Mouse (Mus musculus): ENCODE measurements around the gene Rcbtb2. TPM values are rescaled to one million over a fixed set of nuclear protein-coding genes. Genes with fewer than 3 reads are reported as not detected.

Gene Rcbtb2
- polyA plus RNA-seq, 1 experiment from 2014 or later, result 71.4 TPM

DNA sequence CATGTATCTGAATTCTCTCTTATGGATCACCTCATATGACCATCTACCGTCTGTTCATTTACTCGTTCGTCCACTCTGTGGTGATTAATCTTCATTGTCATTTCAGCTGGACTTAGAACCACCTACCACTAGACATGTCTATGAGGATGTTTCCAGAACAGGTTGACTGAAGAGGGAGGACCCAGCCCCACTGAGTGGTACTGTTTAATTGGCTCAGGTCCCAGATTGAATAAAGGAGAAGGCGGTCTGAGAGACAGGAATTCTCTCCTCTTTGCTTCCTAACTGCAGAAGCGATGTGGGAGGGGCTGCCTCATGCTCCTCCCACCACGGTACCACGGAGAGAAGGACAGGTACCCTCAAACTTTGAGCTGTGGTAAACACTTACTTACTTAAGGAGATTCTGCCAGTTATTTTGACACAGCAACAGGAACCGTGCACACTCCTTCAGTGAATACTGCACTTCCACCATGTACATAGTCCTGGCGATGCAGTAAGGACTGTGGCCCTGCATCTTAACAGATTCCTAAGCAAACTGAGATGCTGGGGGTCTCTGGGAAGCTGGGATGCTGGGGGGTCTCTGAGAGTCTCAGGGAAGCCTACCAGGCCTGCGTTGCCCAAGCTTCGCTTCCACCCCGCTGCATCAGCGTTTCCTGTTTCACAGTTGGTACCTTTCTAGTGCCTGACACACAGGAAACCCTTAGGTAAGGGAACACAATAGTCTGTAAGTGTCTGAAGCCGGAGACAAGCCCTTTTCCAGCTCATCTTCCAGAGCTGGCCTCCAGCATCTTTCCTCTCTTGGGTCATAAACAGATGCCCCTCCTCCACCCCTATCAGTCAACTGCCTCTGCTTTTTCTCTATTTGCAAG, 4.1 kb upstream of the Rcbtb2 start:
- no peaks in the 10 kb centered on the region for H3K9me3 ChIP-seq (replicated peaks; ENCODE audit: control insufficient read depth, low read length)
- peaks cover 8% of the 10 kb centered on the region for H3K4me1 ChIP-seq (ENCODE audit: control insufficient read depth, insufficient read depth, low read length)
- H3K4me2 ChIP-seq, result no peak overlapping the region
- no peak overlapping the region for H3K9ac ChIP-seq (ENCODE audit: low read depth, low read length)
- H3K36me3 ChIP-seq (ENCODE audit: control insufficient read depth, insufficient read depth, low read length), result no peaks in the 10 kb centered on the region
- no peak overlapping the region for H3K4me3 ChIP-seq (ENCODE audit: low read depth, low read length)
- no peaks in the 10 kb centered on the region for H3K27me3 ChIP-seq (ENCODE audit: control insufficient read depth, insufficient read depth, low read length)
- 67% methylated on average over 14 of the region's 14 CpGs for WGBS (ENCODE audit: insufficient replicate concordance)
- ATAC-seq (replicated peaks; ENCODE audit: insufficient number of reproducible peaks, low FRiP score, low TSS enrichment), result no peak
- no peak overlapping the region for H3K27ac ChIP-seq (ENCODE audit: low read depth, low read length)

DNA sequence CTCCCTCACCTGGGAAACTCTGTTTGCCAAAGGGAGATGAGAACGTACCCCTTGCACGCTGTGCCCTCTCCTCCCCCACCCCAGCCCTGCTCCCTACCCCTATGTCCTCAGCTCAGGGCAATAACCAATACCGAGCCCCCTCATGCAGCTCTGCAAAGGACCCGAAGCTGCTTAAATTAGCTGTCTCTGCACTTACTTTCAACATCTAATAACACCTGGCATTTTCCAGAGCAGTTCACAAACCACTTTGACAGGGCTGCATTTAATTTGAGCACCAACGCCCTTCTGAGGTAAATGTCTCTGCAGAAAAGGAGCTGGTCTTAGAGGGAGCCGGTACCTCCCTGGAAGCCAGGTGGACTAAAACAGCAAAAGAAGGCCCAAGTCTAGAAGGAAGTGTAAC, 3.4 kb upstream of the Rcbtb2 start:
- ATAC-seq (replicated peaks; ENCODE audit: insufficient number of reproducible peaks, low FRiP score, low TSS enrichment), result no peak
- H3K27me3 ChIP-seq (ENCODE audit: control insufficient read depth, insufficient read depth, low read length), result no peaks in the 10 kb centered on the region
- H3K4me1 ChIP-seq (ENCODE audit: control insufficient read depth, insufficient read depth, low read length), result peaks cover 8% of the 10 kb centered on the region
- H3K9ac ChIP-seq (ENCODE audit: low read depth, low read length), result no peak overlapping the region
- H3K27ac ChIP-seq (ENCODE audit: low read depth, low read length), result no peak overlapping the region
- no peak overlapping the region for H3K4me3 ChIP-seq (ENCODE audit: low read depth, low read length)
- no peaks in the 10 kb centered on the region for H3K9me3 ChIP-seq (replicated peaks; ENCODE audit: control insufficient read depth, low read length)
- no peak overlapping the region for H3K4me2 ChIP-seq
- H3K36me3 ChIP-seq (ENCODE audit: control insufficient read depth, insufficient read depth, low read length), result no peaks in the 10 kb centered on the region
- WGBS (ENCODE audit: insufficient replicate concordance), result 44% methylated on average over 6 of the region's 6 CpGs

DNA sequence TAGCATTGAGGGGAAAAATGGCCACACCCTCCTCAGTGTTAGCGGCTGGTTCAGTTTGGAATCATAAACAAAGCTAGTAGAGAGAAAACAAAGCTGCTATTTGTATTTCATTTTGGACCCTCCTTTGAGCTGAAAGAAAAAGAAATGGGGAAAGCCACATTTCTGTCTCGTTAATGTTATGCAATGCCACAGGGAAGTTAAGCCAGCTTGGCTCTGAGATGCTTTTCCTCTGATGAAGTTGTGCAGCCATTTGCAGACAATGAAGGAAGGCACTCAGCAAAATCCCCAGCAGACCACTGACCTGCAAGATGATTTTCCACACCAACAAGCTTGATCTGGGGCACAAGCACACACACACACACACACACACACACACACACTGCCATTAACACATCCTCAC, 2.9 kb upstream of the Rcbtb2 start:
- Histone ChIP-seq H3K27me3 (ENCODE audit: control insufficient read depth, insufficient read depth, low read length) (no peaks in the 10 kb centered on the region), H3K4me1 (ENCODE audit: control insufficient read depth, insufficient read depth, low read length) (peaks cover 8% of the 10 kb centered on the region), H3K27ac (ENCODE audit: low read depth, low read length) (no peak overlapping the region), H3K4me2 (no peak overlapping the region), H3K9me3 (replicated peaks; ENCODE audit: control insufficient read depth, low read length) (no peaks in the 10 kb centered on the region), H3K9ac (ENCODE audit: low read depth, low read length) (no peak overlapping the region), H3K36me3 (ENCODE audit: control insufficient read depth, insufficient read depth, low read length) (no peaks in the 10 kb centered on the region), H3K4me3 (ENCODE audit: low read depth, low read length) (no peak overlapping the region)
- 69% methylated on average over 2 of the region's 2 CpGs for WGBS (ENCODE audit: insufficient replicate concordance)
- no peak for ATAC-seq (replicated peaks; ENCODE audit: insufficient number of reproducible peaks, low FRiP score, low TSS enrichment)

DNA sequence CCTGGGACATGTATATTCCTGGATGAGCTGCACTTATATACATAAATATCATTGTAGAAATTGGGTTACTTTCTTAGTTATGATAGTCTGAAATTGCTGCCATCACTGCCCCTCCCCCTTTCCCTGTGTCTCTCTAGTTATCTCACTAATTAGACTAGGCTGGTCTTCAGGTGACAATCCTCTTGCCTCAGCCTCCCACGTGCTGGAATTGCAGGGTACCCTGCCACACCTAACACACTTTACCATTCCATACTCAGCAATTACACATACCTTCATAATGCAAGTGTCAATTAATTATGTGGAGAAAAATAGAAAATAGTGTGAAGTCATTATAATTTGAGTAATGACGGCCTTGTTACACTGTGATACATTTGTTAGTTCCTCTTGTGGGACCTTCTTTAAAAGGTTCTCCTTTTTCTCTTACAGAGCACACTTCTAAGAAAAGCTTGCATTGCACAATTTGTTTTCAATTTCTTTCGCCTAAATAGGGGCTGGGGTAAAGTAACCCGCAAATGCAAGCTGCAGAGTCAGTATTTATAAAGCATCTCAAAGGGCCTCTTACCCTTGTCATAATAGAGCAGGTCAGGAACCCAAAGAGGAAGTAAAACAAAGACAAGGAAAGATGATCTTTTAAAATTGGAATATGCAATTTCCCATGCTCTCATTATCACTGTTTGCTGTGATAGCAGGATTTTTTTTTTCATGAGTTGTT, 470 bp upstream of the Rcbtb2 start:
- 64% methylated on average over 4 of the region's 4 CpGs for WGBS (ENCODE audit: insufficient replicate concordance)
- no peaks in the 10 kb centered on the region for H3K9me3 ChIP-seq (replicated peaks; ENCODE audit: control insufficient read depth, low read length)
- H3K27ac ChIP-seq (ENCODE audit: low read depth, low read length), result no peak overlapping the region
- no peak for ATAC-seq (replicated peaks; ENCODE audit: insufficient number of reproducible peaks, low FRiP score, low TSS enrichment)
- no peaks in the 10 kb centered on the region for H3K27me3 ChIP-seq (ENCODE audit: control insufficient read depth, insufficient read depth, low read length)
- H3K4me3 ChIP-seq (ENCODE audit: low read depth, low read length), result no peak overlapping the region
- no peaks in the 10 kb centered on the region for H3K36me3 ChIP-seq (ENCODE audit: control insufficient read depth, insufficient read depth, low read length)
- H3K4me1 ChIP-seq (ENCODE audit: control insufficient read depth, insufficient read depth, low read length), result peaks cover 8% of the 10 kb centered on the region
- no peak overlapping the region for H3K4me2 ChIP-seq
- no peak overlapping the region for H3K9ac ChIP-seq (ENCODE audit: low read depth, low read length)

DNA sequence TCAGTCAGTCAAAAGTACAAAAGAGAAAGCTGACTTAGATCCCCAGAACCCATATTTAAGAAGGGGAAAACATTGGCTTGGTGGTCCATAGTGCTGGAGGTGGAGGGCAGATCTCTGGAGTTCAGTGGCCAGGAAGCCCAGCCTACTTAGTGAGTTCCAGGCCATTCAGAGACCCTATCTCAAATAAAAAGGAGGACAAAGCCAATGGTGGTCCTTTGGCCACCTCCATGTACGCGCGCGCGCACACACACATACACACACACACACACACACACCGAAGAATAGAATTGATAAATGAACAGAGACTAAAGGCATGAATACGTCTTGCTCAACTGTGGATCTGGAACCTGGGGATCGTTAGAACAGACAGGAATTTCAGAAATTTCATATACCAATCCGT, 544 bp downstream of the Rcbtb2 start:
- Histone ChIP-seq H3K9me3 (replicated peaks; ENCODE audit: control insufficient read depth, low read length) (no peaks in the 10 kb centered on the region), H3K4me2 (no peak overlapping the region), H3K27me3 (ENCODE audit: control insufficient read depth, insufficient read depth, low read length) (no peaks in the 10 kb centered on the region), H3K27ac (ENCODE audit: low read depth, low read length) (no peak overlapping the region), H3K4me3 (ENCODE audit: low read depth, low read length) (no peak overlapping the region), H3K9ac (ENCODE audit: low read depth, low read length) (no peak overlapping the region), H3K4me1 (ENCODE audit: control insufficient read depth, insufficient read depth, low read length) (peaks cover 8% of the 10 kb centered on the region), H3K36me3 (ENCODE audit: control insufficient read depth, insufficient read depth, low read length) (no peaks in the 10 kb centered on the region)
- no peak for ATAC-seq (replicated peaks; ENCODE audit: insufficient number of reproducible peaks, low FRiP score, low TSS enrichment)
- 88% methylated on average over 9 of the region's 9 CpGs for WGBS (ENCODE audit: insufficient replicate concordance)

DNA sequence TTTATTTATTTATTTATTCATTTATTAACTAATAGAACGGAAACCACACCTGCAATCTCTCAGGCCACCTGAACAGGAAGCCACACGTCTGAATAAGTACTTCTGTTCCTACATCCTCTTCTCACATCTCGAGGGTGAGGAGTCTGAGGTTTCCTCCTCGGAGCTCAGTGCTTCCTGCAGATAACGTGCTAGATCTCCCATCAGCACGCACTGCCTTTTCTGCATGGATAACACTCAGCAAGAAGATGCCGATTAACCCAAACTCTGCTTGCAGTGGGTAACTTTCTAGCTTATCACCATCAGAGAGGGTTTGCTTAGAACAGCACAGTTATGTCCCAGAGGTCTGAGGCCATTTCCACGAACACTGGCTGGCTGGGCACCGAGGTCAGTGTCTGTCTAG, 949 bp downstream of the Rcbtb2 start:
- no peak overlapping the region for H3K9ac ChIP-seq (ENCODE audit: low read depth, low read length)
- 45% methylated on average over 9 of the region's 9 CpGs for WGBS (ENCODE audit: insufficient replicate concordance)
- H3K27ac ChIP-seq (ENCODE audit: low read depth, low read length), result no peak overlapping the region
- peaks cover 8% of the 10 kb centered on the region for H3K4me1 ChIP-seq (ENCODE audit: control insufficient read depth, insufficient read depth, low read length)
- ATAC-seq (replicated peaks; ENCODE audit: insufficient number of reproducible peaks, low FRiP score, low TSS enrichment), result no peak
- no peak overlapping the region for H3K4me3 ChIP-seq (ENCODE audit: low read depth, low read length)
- no peak overlapping the region for H3K4me2 ChIP-seq
- no peaks in the 10 kb centered on the region for H3K27me3 ChIP-seq (ENCODE audit: control insufficient read depth, insufficient read depth, low read length)
- no peaks in the 10 kb centered on the region for H3K36me3 ChIP-seq (ENCODE audit: control insufficient read depth, insufficient read depth, low read length)
- H3K9me3 ChIP-seq (replicated peaks; ENCODE audit: control insufficient read depth, low read length), result no peaks in the 10 kb centered on the region

DNA sequence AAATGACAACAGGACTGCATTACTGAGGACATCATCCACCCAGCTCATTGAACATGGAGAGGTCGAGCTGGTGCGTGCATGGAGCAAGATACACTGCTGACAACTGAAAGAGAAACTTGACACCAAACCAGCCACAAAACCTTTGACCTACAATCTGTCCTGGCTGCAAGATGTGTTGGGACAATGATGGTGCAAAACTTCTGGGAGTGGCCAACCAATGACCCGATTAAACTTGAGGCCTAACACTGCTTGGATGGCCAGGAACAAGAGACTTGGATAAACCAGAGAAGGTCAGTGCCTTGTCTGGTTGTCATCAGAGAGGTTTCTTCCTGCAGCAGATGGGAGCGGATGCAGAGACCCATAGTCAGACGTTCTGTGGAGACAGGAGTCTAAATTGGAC, 7.7 kb downstream of the Rcbtb2 start:
- WGBS (ENCODE audit: insufficient replicate concordance), result 52% methylated on average over 5 of the region's 5 CpGs
- Histone ChIP-seq H3K27me3 (ENCODE audit: control insufficient read depth, insufficient read depth, low read length) (no peaks in the 10 kb centered on the region), H3K36me3 (ENCODE audit: control insufficient read depth, insufficient read depth, low read length) (no peaks in the 10 kb centered on the region), H3K4me1 (ENCODE audit: control insufficient read depth, insufficient read depth, low read length) (no peaks in the 10 kb centered on the region), H3K4me2 (no peak overlapping the region), H3K27ac (ENCODE audit: low read depth, low read length) (no peak overlapping the region), H3K9ac (ENCODE audit: low read depth, low read length) (no peak overlapping the region), H3K4me3 (ENCODE audit: low read depth, low read length) (no peak overlapping the region), H3K9me3 (replicated peaks; ENCODE audit: control insufficient read depth, low read length) (no peaks in the 10 kb centered on the region)
- no peak for ATAC-seq (replicated peaks; ENCODE audit: insufficient number of reproducible peaks, low FRiP score, low TSS enrichment)

DNA sequence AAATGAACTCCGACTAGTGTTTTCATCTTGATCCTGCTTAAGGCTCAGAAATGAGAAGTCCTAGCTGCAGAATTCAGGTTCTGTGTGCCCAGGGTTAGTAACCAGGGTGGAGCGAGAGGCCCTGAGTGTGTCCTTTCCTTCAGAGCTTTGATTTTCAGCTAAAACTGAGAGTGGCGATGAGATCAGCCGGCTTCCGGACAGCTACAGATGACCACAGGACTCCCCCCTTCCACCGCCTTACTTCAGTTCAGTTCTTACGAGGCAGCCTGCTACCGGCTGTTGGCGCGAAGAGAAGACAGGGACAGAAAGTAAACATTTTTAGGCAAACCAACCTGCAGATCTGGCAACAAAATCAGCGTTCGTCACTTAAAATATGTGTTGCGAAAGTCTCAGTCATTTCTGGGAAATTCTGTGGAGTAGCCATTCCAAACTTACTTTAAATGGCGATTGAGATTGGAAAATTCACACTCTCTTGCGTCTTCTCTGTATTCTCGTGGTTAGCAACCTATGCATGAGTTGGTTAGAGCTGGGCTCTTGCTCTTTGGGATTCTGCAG, 9.1 kb downstream of the Rcbtb2 start:
- Histone ChIP-seq H3K27me3 (ENCODE audit: control insufficient read depth, insufficient read depth, low read length) (no peaks in the 10 kb centered on the region), H3K4me2 (no peak overlapping the region), H3K9ac (ENCODE audit: low read depth, low read length) (no peak overlapping the region), H3K4me3 (ENCODE audit: low read depth, low read length) (no peak overlapping the region), H3K4me1 (ENCODE audit: control insufficient read depth, insufficient read depth, low read length) (no peaks in the 10 kb centered on the region), H3K27ac (ENCODE audit: low read depth, low read length) (no peak overlapping the region), H3K36me3 (ENCODE audit: control insufficient read depth, insufficient read depth, low read length) (no peaks in the 10 kb centered on the region), H3K9me3 (replicated peaks; ENCODE audit: control insufficient read depth, low read length) (no peaks in the 10 kb centered on the region)
- 82% methylated on average over 16 of the region's 16 CpGs for WGBS (ENCODE audit: insufficient replicate concordance)
- no peak for ATAC-seq (replicated peaks; ENCODE audit: insufficient number of reproducible peaks, low FRiP score, low TSS enrichment)
